24 mouse cellular contexts compared by ENCODE assay signal in genomic region chr17:66601171-66601570, GRCm38 (mm10). TPM values are rescaled to one million over a fixed set of nuclear protein-coding genes. Genes with fewer than 3 reads are reported as not detected.
"Had no signal": no experiment of that assay in that cellular context is flagged by ENCODE, and none has a peak within 500 bp of the region (broad histone marks: within the 10 kb centered on the region; RNA-seq: fewer than 3 reads in every experiment).

No protein-coding gene starts in this region.

- DNase-seq: liver, postnatal 0 days; lung, adult 2 months; lung, postnatal 14 days; lung, postnatal 36 days; midbrain, embryonic 14.5 days; right cerebral cortex, postnatal 14 days; spleen, adult 18-20 months; thymus, adult 18-20 months; thymus, postnatal 14 days; thymus, postnatal 36 days had no signal

- H3K9me3 ChIP-seq: liver, embryonic 15.5 days; lung, embryonic 15.5 days; midbrain, embryonic 10.5 days; midbrain, embryonic 12.5 days; neural tube, embryonic 12.5 days had no signal

- ATAC-seq: liver, postnatal 0 days; lung, postnatal 0 days; midbrain, embryonic 16.5 days had no signal

- H3K27ac ChIP-seq: liver, embryonic 15.5 days; lung, embryonic 15.5 days; macrophage; midbrain, embryonic 10.5 days; midbrain, embryonic 12.5 days; neural tube, embryonic 12.5 days had no signal

- H3K4me3 ChIP-seq: liver, embryonic 15.5 days; lung, embryonic 15.5 days; megakaryocyte, embryonic 14.5 days; midbrain, embryonic 10.5 days; midbrain, embryonic 12.5 days; myocyte; neural tube, embryonic 12.5 days had no signal

- H3K36me3 ChIP-seq: liver, embryonic 15.5 days; lung, embryonic 15.5 days; midbrain, embryonic 10.5 days; midbrain, embryonic 12.5 days; neural tube, embryonic 12.5 days had no signal

- H3K9ac ChIP-seq: liver, embryonic 15.5 days; liver, postnatal 0 days; lung, embryonic 15.5 days; midbrain, embryonic 12.5 days; neural tube, embryonic 12.5 days had no signal

- H3K4me2 ChIP-seq: liver, embryonic 15.5 days; lung, embryonic 15.5 days; midbrain, embryonic 12.5 days; neural tube, embryonic 12.5 days had no signal

- H3K27me3 ChIP-seq: liver, embryonic 15.5 days; lung, embryonic 15.5 days; megakaryocyte, embryonic 14.5 days; midbrain, embryonic 12.5 days; neural tube, embryonic 12.5 days had no signal

- H3K4me1 ChIP-seq: liver, embryonic 15.5 days; lung, embryonic 15.5 days; megakaryocyte, embryonic 14.5 days; midbrain, embryonic 12.5 days; neural tube, embryonic 12.5 days had no signal

RNA-seq across cellular contexts. Expression of gene Themis3, which starts 6.8 kb away (rescaled TPM):
- total RNA-seq: megakaryocyte progenitor cell, adult 5-6 weeks; neutrophil, adult 5-6 weeks had no signal
- polyA plus RNA-seq: liver, embryonic 15.5 days; macrophage; midbrain, embryonic 10.5 days; midbrain, embryonic 12.5 days; midbrain, embryonic 14.5 days; midbrain, embryonic 16.5 days; myocyte; neural tube, embryonic 12.5 days; neural tube, embryonic 14.5 days; thymus, postnatal 0 days had no signal
